Mouse (Mus musculus) heart, embryonic 13.5 days (tissue): Measurements from ENCODE around the gene Abcc4. TPM values are rescaled to one million over a fixed set of nuclear protein-coding genes. Genes with fewer than 3 reads are reported as not detected.

Experiments
- ATAC-seq: fragments of 200-750 bp; cut with Nextera tagmentation; 2 replicates; pipeline ENCODE4 v1.8.0; 2017; ENCODE audit warnings: moderate TSS enrichment; ENCODE audit not compliant: insufficient number of reproducible peaks, low FRiP score, low TSS enrichment; ENCODE audit errors: extremely low read depth
- H3K27ac ChIP-seq: fragments of 300-500 bp; sonication (generic); replicated peaks from 2 replicates; pipeline ENCODE4 v1.5.1; 2015; ENCODE audit warnings: moderate library complexity, mild to moderate bottlenecking, inconsistent platforms
- H3K27me3 ChIP-seq: fragments of 300-500 bp; sonication (generic); replicated peaks from 2 replicates; pipeline ENCODE4 v1.6.1; 2015; ENCODE audit warnings: mild to moderate bottlenecking, inconsistent platforms
- H3K36me3 ChIP-seq: fragments of 300-500 bp; sonication (generic); 2 replicates; pipeline ENCODE4 v1.6.1; 2015; ENCODE audit warnings: mild to moderate bottlenecking, inconsistent platforms
- H3K4me1 ChIP-seq: fragments of 300-500 bp; sonication (generic); 2 replicates; pipeline ENCODE4 v1.6.1; 2015; ENCODE audit warnings: inconsistent platforms
- H3K4me2 ChIP-seq: fragments of 300-500 bp; sonication (generic); 2 replicates; pipeline ENCODE4 v1.6.1; 2015; ENCODE audit warnings: inconsistent platforms, mild to moderate bottlenecking, moderate library complexity
- H3K4me3 ChIP-seq: fragments of 300-500 bp; sonication (generic); 2 replicates; pipeline ENCODE4 v1.5.1; 2015; ENCODE audit warnings: moderate library complexity, mild to moderate bottlenecking, inconsistent platforms
- H3K9ac ChIP-seq: fragments of 300-500 bp; sonication (generic); 2 replicates; pipeline ENCODE4 v1.6.1; 2015; ENCODE audit warnings: inconsistent platforms, mild to moderate bottlenecking, moderate library complexity
- H3K9me3 ChIP-seq: fragments of 300-500 bp; sonication (generic); 2 replicates; pipeline ENCODE4 v1.6.1; 2016; ENCODE audit warnings: inconsistent platforms
- WGBS: fragments of 180-500 bp; shearing (Covaris S2); methylation state at CpG from one replicate; pipeline ENCODE4 v1.1.7; 2015; ENCODE audit warnings: mixed read lengths; 5-methylcytosine and 5-hydroxymethylcytosine counted together
- polyA plus RNA-seq: library from polyadenylated mRNA; unstranded; fragments of >200 nt; fragmentation: Nextera tagmentation; extraction: Ambion mirVana; gene quantifications from 2 replicates; pipeline ENCODE4 v1.2.1, GENCODE M21; 2015

The Abcc4 gene
- polyA plus RNA-seq, 1 experiment from 2014 or later = 1.8 TPM

DNA sequence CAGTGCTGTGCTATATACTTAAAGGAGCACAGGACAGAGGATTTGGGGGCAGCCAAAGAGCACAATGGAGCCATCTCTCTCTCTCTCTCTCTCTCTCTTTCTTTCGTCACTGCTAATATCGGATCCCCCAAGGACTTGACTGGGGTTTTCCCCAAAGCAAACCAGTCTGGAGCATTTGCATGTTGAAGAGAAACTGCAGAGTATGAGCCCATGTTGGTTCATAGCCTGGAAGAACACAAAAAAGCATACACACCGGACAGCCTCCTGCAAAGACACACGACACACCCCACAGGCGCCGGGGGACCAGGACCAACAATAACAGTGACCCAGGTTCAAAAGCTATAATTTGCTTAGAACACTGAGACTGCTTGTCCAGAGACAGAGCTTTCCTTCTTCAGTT, 14.1 kb downstream of the Abcc4 start:
- Histone ChIP-seq H3K9ac (no peak overlapping the region), H3K9me3 (no peaks in the 10 kb centered on the region), H3K36me3 (no peaks in the 10 kb centered on the region), H3K4me1 (no peaks in the 10 kb centered on the region), H3K27me3 (no peaks in the 10 kb centered on the region), H3K4me2 (no peak overlapping the region), H3K4me3 (no peak overlapping the region), H3K27ac (no peak overlapping the region)
- ATAC-seq = no peak
- WGBS = 78% methylated on average over 6 of the region's 6 CpGs

GRCm38 (mm10) chr14:118691404-118691803, 14.6 kb downstream of the Abcc4 start:
- 72% methylated on average over 5 of the region's 5 CpGs for WGBS
- H3K4me1 ChIP-seq = no peaks in the 10 kb centered on the region
- ATAC-seq = no peak
- no peak overlapping the region for H3K9ac ChIP-seq
- no peaks in the 10 kb centered on the region for H3K9me3 ChIP-seq
- H3K36me3 ChIP-seq = no peaks in the 10 kb centered on the region
- no peaks in the 10 kb centered on the region for H3K27me3 ChIP-seq
- H3K4me2 ChIP-seq = no peak overlapping the region
- H3K4me3 ChIP-seq = no peak overlapping the region
- H3K27ac ChIP-seq = no peak overlapping the region

DNA sequence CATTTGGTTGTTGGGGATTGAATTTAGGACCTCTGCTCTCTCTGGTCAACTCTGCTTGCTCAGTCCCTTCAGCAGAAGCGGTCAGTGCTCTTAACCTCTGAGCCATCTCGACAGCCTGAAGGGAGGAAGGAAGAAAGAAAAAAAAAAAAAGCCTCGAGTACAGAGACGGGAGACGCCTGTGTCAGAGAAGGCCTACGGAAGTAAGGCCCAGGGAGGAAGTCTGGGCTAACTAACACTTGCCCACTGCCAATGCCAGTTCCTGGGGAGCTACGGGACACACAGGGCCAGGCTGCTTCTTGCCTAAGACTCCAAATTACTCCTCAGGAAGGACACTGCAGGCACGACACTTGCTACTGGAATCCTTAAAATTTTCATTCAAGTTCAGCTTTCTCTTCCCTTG, 15.1 kb downstream of the Abcc4 start:
- no peak for ATAC-seq
- no peaks in the 10 kb centered on the region for H3K4me1 ChIP-seq
- no peaks in the 10 kb centered on the region for H3K9me3 ChIP-seq
- no peak overlapping the region for H3K9ac ChIP-seq
- 50% methylated on average over 8 of the region's 8 CpGs for WGBS
- no peak overlapping the region for H3K4me2 ChIP-seq
- no peaks in the 10 kb centered on the region for H3K36me3 ChIP-seq
- no peak overlapping the region for H3K4me3 ChIP-seq
- no peaks in the 10 kb centered on the region for H3K27me3 ChIP-seq
- H3K27ac ChIP-seq = no peak overlapping the region

- ATAC-seq = no peak
- no peaks in the 10 kb centered on the region for H3K4me1 ChIP-seq
- H3K9ac ChIP-seq = no peak overlapping the region
- WGBS = 78% methylated on average over 10 of the region's 10 CpGs
- H3K36me3 ChIP-seq = no peaks in the 10 kb centered on the region
- no peak overlapping the region for H3K4me2 ChIP-seq
- no peak overlapping the region for H3K4me3 ChIP-seq
- no peaks in the 10 kb centered on the region for H3K27me3 ChIP-seq
- H3K27ac ChIP-seq = no peak overlapping the region
- no peaks in the 10 kb centered on the region for H3K9me3 ChIP-seq
Measured at GRCm38 (mm10) chr14:118690336-118690735, 15.7 kb downstream of the Abcc4 start.

- no peak overlapping the region for H3K4me2 ChIP-seq
- 83% methylated on average over 5 of the region's 5 CpGs for WGBS
- no peak for ATAC-seq
- H3K4me1 ChIP-seq = no peaks in the 10 kb centered on the region
- no peaks in the 10 kb centered on the region for H3K9me3 ChIP-seq
- H3K27me3 ChIP-seq = no peaks in the 10 kb centered on the region
- H3K27ac ChIP-seq = no peak overlapping the region
- no peaks in the 10 kb centered on the region for H3K36me3 ChIP-seq
- H3K9ac ChIP-seq = no peak overlapping the region
- no peak overlapping the region for H3K4me3 ChIP-seq
Measured at GRCm38 (mm10) chr14:118688643-118689042, 17.4 kb downstream of the Abcc4 start.

DNA sequence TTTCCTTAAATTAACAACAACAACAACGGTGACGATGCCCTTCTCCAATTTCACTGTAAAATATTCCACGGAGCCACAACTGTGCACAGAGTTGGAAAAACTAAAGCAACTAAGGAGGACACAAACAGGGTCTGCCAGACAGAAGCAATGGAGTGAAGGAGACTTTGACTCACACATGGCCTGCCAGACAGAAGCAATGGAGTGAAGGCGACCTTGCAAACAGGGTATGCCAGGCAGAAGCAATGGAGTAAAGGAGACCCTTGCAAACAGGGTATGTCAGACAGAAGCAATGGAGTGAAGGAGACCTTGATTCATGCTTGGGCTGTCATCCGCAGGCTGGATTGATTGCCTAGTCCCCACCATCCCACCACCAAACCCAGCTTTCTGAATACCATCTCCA, 19.2 kb downstream of the Abcc4 start:
- H3K9ac ChIP-seq = no peak overlapping the region
- WGBS = 80% methylated on average over 5 of the region's 5 CpGs

GRCm38 (mm10) chr14:118685572-118685971, 20.4 kb downstream of the Abcc4 start:
- no peak overlapping the region for H3K27ac ChIP-seq
- H3K4me1 ChIP-seq = 0 out of 2 replicates have a peak, but pooled peaks cover 4% of the 10 kb centered on the region
- H3K9ac ChIP-seq = no peak overlapping the region
- H3K27me3 ChIP-seq = no peaks in the 10 kb centered on the region
- H3K9me3 ChIP-seq = no peaks in the 10 kb centered on the region
- no peak overlapping the region for H3K4me3 ChIP-seq
- no peaks in the 10 kb centered on the region for H3K36me3 ChIP-seq
- H3K4me2 ChIP-seq = no peak overlapping the region
- ATAC-seq = no peak
- 79% methylated on average over 6 of the region's 6 CpGs for WGBS

More for the DNA sequence above, 19.2 kb downstream of the Abcc4 start:
- Histone ChIP-seq H3K9me3 (no peaks in the 10 kb centered on the region), H3K27me3 (no peaks in the 10 kb centered on the region), H3K36me3 (no peaks in the 10 kb centered on the region), H3K4me1 (0 out of 2 replicates have a peak, but pooled peaks cover 4% of the 10 kb centered on the region), H3K27ac (no peak overlapping the region), H3K4me3 (no peak overlapping the region), H3K4me2 (no peak overlapping the region)
- ATAC-seq = no peak

GRCm38 (mm10) chr14:118682339-118683034, 23.5 kb downstream of the Abcc4 start:
- H3K27ac ChIP-seq = no peak overlapping the region
- H3K4me2 ChIP-seq = no peak overlapping the region
- 0 out of 2 replicates have a peak, but pooled peaks cover 4% of the 10 kb centered on the region for H3K4me1 ChIP-seq
- no peaks in the 10 kb centered on the region for H3K36me3 ChIP-seq
- H3K9me3 ChIP-seq = no peaks in the 10 kb centered on the region
- no peak overlapping the region for H3K4me3 ChIP-seq
- no peaks in the 10 kb centered on the region for H3K27me3 ChIP-seq
- no peak overlapping the region for H3K9ac ChIP-seq
- ATAC-seq = no peak
- WGBS = 70% methylated on average over 10 of the region's 10 CpGs

- H3K4me3 ChIP-seq = no peak overlapping the region
- H3K4me2 ChIP-seq = no peak overlapping the region
- WGBS = 46% methylated on average over 8 of the region's 8 CpGs
- H3K9ac ChIP-seq = no peak overlapping the region
- no peaks in the 10 kb centered on the region for H3K9me3 ChIP-seq
- 0 out of 2 replicates have a peak, but pooled peaks cover 4% of the 10 kb centered on the region for H3K4me1 ChIP-seq
- no peaks in the 10 kb centered on the region for H3K27me3 ChIP-seq
- no peak overlapping the region for H3K27ac ChIP-seq
- H3K36me3 ChIP-seq = no peaks in the 10 kb centered on the region
- no peak for ATAC-seq
Measured at GRCm38 (mm10) chr14:118681087-118681486, 24.9 kb downstream of the Abcc4 start.

DNA sequence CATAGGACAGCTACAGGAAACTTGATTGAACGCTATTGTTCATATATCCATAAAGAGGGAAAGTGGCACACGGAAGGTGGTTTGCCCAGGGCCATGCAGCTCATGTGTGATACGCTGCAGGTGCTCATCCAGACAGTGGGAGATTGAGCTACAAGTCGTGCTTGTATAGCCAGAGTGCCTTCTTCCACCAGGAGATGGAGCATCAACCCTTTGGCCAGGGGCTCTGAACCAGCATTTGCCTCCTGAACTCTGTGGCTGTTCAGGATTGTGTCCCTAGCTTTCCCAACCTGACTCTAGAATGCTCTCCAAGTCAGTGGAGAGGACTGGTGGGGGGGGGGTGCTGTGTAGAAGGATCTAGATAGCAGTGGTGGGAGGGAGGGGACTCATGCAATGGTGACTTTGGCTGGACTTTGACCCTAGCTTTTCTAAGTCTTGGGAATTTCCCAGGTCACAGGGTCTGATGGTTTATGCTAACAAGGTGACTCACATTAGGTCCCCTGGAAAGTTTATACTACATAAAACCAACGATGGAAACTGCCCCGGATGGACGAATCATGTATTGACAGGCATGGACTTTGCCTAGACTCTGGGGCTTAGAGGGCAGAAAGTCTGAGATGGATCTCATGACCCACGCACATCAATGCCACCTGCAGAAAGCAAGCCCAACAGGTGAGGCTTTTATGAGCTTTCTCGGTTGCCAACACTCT, 27.6 kb downstream of the Abcc4 start:
- H3K4me2 ChIP-seq = no peak overlapping the region
- no peak overlapping the region for H3K27ac ChIP-seq
- no peak for ATAC-seq
- no peaks in the 10 kb centered on the region; the same call in 1 of the 2 replicates for H3K27me3 ChIP-seq
- no peak overlapping the region for H3K4me3 ChIP-seq
- 0 out of 2 replicates have a peak, but pooled peaks cover 4% of the 10 kb centered on the region for H3K4me1 ChIP-seq
- WGBS = 80% methylated on average over 9 of the region's 9 CpGs
- no peak overlapping the region for H3K9ac ChIP-seq
- H3K9me3 ChIP-seq = no peaks in the 10 kb centered on the region
- no peaks in the 10 kb centered on the region for H3K36me3 ChIP-seq

- no peak overlapping the region for H3K27ac ChIP-seq
- H3K4me2 ChIP-seq = no peak overlapping the region
- H3K4me3 ChIP-seq = no peak overlapping the region
- WGBS = 57% methylated on average over 13 of the region's 13 CpGs
- H3K4me1 ChIP-seq = no peaks in the 10 kb centered on the region
- no peaks in the 10 kb centered on the region for H3K36me3 ChIP-seq
- H3K27me3 ChIP-seq = no peaks in the 10 kb centered on the region; the same call in 1 of the 2 replicates
- no peaks in the 10 kb centered on the region for H3K9me3 ChIP-seq
- no peak overlapping the region for H3K9ac ChIP-seq
- ATAC-seq = no peak
Measured at GRCm38 (mm10) chr14:118676308-118676994, 29.6 kb downstream of the Abcc4 start.
